Mouse (Mus musculus) fibroblast of lung, adult 2 months (primary cell): ENCODE results near the gene Olfr1461.

ENCODE experiments used
- DNase-seq: peaks from one replicate; pipeline ENCODE4 v3.0.0-alpha.2; 2011; ENCODE audit warnings: low read depth

Gene Olfr1461

DNA sequence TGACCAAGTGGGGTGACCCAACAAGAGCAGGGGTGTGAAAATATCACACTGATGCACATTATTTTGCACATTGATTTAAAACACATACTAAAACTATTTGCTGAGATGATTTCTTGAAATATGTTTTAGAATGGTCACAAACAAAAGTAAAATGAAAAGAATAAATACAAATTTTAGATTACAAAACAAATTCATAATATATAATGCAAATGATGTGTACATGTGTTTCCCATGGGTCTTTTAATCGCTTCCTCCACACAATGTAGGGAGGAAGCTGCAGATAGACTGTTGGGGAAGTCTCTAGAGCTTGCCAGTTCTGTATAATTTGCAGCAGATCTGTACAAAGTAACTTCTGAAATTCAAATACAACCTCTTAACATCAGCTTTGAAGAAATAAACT, at the start of gene Olfr1461:
Gene Olfr1461 (plus strand): TSS at position 301 of the 400 bp plus-strand sequence.
- DNase-seq, result no peak

DNA sequence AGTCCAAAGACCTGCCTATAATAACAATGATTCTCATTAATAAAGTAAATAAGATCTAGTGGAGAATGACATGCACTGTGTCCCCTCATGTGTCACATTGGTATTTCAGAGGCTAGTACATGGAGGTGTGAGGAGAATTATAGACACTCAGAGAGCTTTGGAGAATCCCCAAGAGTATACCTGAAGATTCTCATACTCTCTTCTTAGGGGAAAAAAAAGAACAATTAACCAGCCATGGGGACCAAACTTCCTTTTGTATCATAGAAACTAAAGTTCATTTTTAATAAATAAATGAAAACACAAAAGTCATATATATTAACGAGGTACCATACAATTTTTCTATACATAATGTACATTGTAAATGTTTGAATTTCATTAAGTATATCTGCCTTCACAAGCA, 13.4 kb upstream of the Olfr1461 start, which contains the start of gene Olfr1459:
Gene Olfr1459 (minus strand): TSS at position 101 of the 400 bp plus-strand sequence.
- no peak for DNase-seq

DNA sequence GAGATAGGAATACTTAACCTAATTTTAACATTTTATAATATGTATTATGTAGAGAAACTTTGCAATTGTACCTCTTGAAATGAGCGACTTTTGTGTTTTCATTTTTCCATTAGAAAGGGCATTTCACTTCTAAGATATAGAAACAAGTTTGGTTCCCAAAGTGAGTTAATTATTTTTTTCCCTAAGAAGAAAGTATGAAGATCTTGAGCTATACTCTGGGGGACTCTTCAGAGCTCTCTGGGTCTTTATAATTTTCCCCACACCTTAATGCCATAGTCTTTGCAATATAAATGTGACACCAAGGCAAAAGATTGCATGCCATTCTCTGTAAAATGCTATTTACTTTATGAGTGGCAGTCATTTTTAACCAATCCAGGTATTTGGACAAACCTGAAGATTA, 22.6 kb downstream of the Olfr1461 start, which contains the start of gene Olfr1462:
Gene Olfr1462 (plus strand): TSS at position 301 of the 400 bp plus-strand sequence.
- DNase-seq, result no peak
